Mouse (Mus musculus) lung, postnatal 25 days (tissue): ENCODE results near the gene Sf3a2.
A peak's percentile ranks its signal among the peaks of the same experiment; 100 is the strongest.
"Not testable (repeated sequence)": the region's sequence is repeated elsewhere in the genome, so short reads cannot be mapped to it uniquely, and the experiment has no call there.

ENCODE experiments used
- DNase-seq: peaks from one replicate; pipeline ENCODE4 v3.0.0; 2022; ENCODE audit warnings: low spot score

Sf3a2 gene

GRCm38 (mm10) chr10:80804916-80805315, 6.9 kb downstream of the Sf3a2 start, which contains the start of gene Amh:
Amh (plus strand) TSS chr10:80805243.
- no peak for DNase-seq

GRCm38 (mm10) chr10:80805322-80805721, 7.3 kb downstream of the Sf3a2 start:
- no peak for DNase-seq

- DNase-seq: peak; percentile 58
These were observed 7.9 kb downstream of the Sf3a2 start for GRCm38 (mm10) chr10:80805925-80806324.

GRCm38 (mm10) chr10:80806341-80807056, 8.5 kb downstream of the Sf3a2 start:
- no peak for DNase-seq

DNA sequence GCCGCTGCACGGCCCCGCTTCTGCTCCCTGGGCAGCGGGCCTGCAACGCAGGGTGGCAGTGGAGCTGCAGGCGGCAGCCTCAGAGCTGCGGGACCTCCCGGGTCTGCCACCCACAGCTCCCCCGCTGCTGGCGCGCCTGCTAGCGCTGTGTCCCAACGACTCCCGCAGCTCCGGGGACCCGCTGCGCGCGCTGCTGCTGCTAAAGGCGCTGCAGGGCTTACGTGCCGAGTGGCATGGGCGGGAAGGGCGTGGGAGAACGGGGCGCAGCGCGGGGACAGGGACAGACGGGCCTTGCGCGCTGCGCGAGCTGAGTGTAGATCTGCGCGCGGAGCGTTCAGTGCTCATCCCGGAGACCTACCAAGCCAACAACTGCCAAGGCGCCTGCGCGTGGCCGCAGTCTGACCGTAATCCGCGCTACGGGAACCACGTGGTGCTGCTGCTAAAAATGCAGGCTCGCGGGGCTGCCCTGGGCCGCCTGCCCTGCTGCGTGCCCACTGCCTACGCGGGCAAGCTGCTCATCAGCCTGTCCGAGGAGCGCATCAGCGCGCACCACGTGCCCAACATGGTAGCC, 9.1 kb downstream of the Sf3a2 start:
- peak; percentile 51 for DNase-seq

DNA sequence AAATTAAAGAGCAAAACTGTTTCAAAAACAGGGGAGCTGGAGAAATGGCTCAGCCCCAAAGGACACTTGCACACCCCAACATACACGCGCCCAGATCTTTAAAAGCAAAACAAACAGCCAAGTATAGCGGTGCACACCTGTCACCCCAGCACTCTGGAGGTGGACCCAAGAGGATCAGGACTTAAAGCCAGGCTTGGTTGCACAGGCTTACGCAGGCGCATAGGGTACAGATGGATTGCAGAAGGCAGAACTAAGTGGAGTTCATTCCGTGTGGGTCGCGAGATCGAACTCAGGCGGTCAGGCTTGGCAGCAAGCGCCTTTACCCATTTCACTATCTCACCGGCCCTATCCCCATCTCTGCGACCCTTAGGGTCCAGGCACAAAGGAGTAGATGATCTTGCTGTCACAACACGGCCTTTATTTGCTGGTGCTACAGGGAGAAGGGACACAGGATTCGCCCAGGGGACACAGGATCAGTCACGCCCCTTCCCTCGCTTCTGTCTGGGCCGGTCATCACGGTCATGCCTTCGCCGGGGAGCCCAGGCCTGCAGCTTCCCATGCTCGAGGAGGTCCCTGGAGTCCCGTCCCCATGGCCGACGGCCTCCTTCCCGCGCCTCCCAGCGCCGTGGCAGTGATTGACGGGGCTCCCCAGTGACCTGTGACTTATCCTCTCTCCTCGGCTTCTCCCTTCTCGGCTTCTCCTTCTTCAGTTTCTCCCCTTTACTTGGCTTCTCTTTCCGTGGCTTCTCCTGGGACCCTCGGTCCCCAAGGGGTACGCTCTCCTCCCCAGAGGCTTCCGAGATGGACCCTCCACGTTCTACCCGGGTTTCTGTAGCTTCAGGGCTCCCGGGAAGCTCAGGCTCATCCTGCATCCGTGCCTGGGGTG, 10.3 kb downstream of the Sf3a2 start:
- DNase-seq: no peak

DNA sequence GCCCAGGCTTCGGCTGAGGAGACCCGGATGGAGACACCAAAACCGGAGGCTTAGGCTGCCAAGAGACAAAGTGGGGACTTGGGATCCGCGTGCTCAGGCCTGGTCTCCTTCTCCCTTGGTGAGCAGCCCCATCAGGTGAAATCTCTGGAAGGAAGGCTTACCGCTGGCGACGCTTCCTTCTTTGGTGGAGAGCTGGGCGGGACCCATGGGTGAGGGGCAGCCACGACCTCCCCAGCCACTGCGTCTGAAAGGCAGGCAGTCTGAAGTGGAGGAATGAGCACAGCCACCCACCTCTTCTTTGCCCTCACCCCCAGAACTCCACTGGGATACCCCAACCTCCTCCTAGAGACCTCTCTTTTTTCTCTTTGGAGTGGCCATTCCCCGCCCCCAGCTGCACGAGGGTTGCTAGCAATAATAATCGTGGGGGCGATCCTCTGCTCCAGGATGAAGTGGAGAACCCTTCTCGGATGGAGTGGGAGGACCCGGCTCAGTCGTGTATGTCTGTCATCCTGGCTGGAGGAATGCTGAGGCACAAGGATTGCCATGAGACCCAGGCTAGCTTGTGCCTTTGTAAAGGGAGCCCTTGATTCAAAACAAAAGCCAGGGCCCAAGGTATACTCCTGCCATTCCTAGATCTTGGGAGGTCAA, 11.1 kb downstream of the Sf3a2 start:
- DNase-seq: no peak

GRCm38 (mm10) chr10:80810084-80810483, 12.1 kb downstream of the Sf3a2 start:
- no peak for DNase-seq

- no peak for DNase-seq
These were observed 14.5 kb downstream of the Sf3a2 start for GRCm38 (mm10) chr10:80812391-80813041.

GRCm38 (mm10) chr10:80813366-80813765, 15.4 kb downstream of the Sf3a2 start, which contains the start of gene Jsrp1:
Jsrp1 (minus strand) TSS chr10:80813498.
- DNase-seq: no peak

GRCm38 (mm10) chr10:80814800-80815199, 16.8 kb downstream of the Sf3a2 start:
- DNase-seq: no peak

DNA sequence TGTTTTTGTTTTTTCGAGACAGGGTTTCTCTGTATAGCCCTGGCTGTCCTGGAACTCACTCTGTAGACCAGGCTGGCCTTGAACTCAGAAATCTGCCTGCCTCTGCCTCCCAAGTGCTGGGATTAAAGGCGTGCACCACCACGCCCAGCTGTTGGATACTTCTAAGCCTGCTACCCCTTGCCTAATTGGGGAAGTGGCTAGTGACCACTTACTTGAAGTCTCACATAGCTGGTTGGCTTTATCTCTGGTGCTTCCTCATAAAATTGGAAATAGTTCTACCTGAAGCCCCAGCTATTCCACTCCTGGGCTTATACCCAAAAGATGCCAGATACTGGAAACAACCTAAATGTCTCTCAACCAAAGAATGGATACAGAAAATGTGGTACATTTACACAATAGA, 18.3 kb downstream of the Sf3a2 start:
- DNase-seq: not testable (repeated sequence)

DNA sequence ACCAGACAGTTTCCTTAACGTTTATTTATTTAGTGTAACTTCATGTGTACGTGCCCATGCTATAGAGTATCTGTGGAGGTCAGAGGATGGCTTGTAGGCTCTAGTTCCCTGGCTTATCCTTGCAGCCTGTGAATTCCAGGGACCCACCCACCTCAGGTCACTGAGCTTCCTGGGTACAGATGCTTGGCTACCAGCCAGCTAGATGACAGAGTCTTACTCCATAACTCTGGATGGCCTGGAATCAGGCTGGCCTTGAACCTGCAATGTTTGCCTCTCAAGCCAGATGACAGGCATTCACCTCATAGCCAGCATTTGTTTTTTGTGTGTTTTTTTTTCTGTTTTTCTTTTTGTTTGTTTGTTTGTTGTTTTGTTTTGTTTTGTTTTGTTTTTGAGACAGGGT, 19.2 kb downstream of the Sf3a2 start:
- DNase-seq: no peak

DNA sequence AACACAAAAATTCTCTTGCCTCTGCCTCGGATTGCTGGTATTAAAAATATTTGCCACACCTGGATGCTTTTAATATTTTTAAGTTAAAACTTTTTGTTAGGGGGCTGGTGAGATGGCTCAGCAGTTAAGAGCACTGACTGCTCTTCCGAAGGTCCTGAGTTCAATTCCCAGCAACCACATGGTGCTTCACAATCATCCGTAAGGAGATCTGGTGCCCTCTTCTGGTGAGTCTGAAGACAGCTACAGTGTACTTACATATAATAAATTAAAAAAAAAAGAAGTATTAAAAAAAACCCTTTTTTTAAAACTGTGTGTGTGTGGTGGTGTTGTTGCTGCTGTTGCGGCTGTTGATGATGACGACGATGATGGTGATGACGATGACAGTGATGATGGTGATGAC, 20.0 kb downstream of the Sf3a2 start:
- not testable (repeated sequence) for DNase-seq

DNA sequence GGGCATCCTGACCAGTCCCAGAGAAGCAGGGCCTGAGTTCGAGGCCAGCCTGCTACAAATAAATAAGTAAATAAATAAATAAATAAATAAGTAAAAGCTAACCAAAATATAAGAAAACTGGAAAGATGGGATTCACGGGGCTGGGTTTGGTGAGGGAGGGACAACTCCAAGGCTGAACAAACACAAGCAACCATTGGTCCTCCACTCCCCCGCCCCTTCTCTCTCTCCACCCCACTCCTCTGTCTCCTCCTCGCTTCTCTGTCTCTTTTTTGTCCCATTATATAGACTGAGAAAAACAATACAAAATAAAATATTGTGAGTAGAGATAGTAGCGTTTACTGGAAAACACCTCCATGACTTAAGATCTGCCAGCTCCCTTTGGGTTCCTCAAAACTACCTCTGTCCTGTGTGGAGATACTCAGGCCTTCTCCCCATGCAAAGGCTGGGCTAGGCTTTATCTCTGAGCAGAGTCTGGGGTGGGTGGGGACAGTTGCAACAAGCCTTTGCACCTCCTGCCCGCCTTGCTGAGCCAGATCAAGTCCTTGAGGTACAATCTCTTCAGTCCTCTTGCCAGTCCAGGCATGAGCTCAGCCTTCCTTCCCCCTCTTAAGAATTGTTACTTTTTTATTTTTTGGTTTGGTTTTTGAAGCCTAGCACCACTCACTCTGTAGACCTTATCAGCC, 20.7 kb downstream of the Sf3a2 start:
- no peak for DNase-seq

DNA sequence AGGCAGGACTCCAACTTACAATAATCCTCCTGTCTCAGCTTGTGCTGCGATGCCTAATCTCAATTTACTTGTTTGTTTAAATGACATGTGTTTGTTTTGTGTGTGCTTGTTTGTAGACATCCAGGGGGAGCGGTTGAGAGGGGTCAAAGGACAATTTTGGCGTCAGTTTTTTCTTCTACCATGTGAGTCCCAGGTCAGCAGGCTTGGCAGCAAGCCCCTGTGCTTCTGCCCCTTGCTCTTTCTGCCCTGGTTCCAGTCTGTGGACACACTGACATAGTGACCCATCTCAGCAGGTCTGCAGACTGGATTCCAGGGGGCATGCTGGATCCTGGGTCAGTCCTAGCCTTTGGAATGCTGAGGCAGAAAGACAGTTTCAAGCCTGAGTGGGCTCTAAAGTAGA, 21.4 kb downstream of the Sf3a2 start:
- no peak for DNase-seq

- DNase-seq: peak; percentile 44
These were observed 24.0 kb downstream of the Sf3a2 start for GRCm38 (mm10) chr10:80821991-80822390.

- no peak for DNase-seq
These were observed 24.5 kb downstream of the Sf3a2 start for GRCm38 (mm10) chr10:80822528-80822927.

DNA sequence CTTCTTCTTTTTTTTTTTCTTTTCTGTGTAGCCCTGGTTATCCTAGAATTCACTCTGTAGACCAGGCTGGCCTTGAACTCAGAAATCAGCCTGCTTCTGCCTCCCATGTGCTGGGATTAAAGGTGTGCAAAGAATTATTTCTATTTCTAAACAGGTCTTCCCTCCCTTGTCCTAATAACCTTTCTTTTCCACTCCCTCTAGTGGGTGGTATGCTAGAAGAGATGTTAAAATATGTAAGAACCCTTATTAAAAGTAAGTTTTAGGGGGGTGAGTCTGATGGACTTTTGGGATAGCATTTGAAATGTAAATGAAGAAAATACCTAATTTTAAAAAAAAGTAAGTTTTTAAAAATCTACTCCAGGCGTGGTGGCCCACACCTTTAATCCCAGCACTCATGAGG, 25.3 kb downstream of the Sf3a2 start:
- DNase-seq: no peak

- DNase-seq: no peak
These were observed 26.0 kb downstream of the Sf3a2 start for GRCm38 (mm10) chr10:80823847-80824643.
